Mouse (Mus musculus): ENCODE data around the gene Zfp628. TPM values are rescaled to one million over a fixed set of nuclear protein-coding genes. Genes with fewer than 3 reads are reported as not detected.
A peak's percentile ranks its signal among the peaks of the same experiment; 100 is the strongest.

The Zfp628 gene
- total RNA-seq, 2 experiments from 2014 or later = 12.7 to 13.2 TPM

DNA sequence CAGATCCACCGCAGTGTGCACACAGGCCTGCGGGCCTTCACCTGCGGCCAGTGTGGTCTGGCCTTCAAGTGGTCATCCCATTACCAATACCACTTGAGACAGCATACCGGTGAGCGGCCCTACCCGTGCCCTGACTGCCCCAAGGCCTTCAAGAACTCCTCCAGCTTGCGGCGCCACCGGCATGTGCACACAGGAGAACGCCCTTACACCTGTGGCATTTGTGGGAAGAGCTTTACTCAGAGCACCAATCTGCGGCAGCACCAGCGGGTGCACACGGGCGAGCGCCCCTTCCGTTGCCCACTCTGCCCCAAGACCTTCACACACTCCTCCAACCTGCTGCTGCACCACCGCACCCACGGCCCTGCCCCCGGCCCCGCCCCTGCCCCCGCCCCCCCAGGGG is 4.1 kb downstream of the Zfp628 start:
- DNase-seq = no peak

DNA sequence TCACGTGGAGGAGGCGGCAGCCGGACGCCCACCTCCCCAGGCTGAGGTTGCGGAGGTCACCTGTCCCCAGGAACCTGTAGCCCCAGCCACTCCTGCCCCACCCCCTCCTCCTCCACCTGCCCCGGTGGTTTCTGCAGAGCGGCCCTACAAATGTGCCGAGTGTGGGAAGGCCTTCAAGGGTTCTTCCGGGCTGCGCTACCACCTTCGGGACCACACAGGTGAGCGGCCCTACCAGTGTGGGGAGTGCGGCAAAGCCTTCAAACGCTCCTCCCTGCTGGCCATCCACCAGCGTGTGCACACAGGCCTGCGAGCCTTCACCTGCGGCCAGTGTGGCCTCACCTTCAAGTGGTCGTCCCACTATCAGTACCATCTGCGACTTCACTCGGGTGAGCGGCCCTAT is 5.0 kb downstream of the Zfp628 start:
- no peak for DNase-seq

DNA sequence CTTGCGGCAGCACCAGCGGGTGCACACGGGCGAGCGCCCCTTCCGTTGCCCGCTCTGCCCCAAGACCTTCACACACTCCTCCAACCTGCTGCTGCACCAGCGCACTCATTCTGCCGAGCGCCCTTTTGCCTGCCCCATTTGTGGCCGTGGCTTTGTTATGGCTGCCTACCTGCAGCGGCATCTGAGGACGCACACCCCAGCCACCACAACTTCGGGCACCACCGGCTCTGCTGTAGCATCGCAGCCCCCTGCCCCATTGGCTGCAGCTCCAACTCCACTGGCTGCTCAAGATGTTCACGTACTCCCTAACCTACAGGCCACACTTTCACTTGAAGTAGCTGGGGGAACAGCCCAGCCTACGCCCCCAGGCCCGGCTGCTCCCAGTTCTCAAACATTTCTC is 5.5 kb downstream of the Zfp628 start:
- no peak for DNase-seq

DNA sequence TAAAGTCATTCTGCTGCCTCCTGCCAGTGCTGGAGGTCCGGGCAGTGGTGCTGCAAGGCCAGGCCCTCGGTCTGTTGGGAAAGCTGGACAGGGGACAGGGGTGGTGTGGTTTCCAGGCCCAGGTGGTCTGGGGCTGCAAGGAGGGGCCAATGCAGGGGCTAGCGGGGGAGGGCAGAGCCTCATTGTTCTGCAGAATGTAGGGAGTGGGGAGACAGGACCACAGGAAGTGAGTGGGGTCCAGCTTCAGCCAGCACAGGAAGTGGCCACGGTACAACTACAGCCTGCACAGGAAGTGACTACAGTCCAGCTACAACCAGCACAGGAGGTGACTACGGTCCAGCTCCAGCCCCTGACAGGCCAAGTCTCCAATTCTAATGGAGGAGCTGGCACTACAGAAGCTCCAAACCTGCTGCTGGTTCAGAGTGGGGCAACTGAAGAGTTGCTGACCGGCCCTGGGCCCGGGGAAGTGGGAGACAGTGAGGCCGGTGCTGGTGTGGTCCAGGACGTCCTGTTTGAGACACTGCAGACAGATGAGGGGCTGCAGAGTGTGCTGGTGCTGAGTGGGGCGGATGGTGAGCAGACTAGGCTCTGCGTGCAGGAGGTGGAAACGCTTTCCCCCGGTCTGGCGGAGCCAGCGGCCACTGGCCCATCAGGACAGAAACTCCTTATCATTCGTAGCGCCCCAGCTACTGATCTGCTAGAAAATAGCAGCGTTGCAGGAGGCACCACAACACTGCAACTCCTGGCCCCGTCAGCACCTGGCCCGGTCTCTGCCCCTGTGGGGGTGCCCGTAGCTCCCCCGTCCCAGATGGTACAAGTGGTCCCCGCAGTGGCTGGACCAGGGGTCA is 6.2 kb downstream of the Zfp628 start:
- no peak for DNase-seq

DNA sequence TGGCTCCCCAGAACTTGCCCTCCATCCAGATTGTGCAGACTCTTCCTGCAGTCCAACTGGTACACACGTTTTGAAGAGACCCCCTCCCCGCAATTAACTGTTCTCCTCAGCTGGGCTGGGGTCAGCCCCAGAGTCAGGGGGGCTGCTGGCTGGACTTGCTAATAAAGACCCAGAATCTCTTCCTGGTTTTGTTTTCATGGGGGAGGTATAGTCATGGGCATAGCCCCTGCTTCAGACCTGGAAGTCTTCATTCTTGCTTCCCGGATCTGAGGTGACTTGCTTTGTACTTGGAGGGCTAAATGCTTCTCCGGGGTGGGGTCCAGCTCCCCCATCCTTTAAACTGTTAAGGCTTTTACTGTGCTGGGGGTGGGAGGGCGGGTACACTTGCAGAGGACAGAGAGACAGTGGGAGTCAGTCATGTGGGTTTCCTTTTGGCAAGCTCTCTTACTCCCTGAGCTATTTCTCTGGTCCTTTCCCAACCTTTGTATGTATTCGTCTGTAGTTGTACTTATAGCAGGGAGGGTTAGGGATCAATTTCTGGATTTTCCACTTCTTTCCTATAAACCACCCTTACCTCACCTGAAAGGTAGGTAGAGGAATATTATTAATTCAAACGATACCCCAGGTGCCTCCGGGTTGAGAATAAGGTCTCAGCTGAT is 6.9 kb downstream of the Zfp628 start, which contains the start of gene Nat14:
Gene Nat14, plus strand, starts transcription at position 205 of the 659 bp plus-strand sequence.
- DNase-seq = no peak

DNA sequence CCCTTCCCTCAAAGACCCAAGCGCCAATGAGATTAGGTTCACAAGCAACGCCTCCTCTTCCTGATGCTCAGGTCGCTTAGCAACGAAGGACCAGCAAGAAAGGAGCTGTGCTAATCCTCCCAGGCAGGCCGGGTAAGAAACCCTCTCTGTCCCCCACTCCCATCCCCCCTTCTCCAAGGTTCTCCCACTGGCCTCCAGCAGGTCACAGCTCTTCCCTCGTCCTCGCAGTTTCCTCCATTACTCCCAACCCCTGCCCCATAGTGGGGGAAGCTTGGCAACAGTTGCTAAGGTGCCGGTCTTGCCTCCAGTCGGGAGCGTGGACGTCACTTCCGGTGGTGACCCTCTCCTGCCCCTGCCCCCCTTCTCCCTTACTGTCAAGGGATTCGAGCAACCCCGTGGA is 7.5 kb downstream of the Zfp628 start:
- DNase-seq = peak; percentile 86 to 89

DNA sequence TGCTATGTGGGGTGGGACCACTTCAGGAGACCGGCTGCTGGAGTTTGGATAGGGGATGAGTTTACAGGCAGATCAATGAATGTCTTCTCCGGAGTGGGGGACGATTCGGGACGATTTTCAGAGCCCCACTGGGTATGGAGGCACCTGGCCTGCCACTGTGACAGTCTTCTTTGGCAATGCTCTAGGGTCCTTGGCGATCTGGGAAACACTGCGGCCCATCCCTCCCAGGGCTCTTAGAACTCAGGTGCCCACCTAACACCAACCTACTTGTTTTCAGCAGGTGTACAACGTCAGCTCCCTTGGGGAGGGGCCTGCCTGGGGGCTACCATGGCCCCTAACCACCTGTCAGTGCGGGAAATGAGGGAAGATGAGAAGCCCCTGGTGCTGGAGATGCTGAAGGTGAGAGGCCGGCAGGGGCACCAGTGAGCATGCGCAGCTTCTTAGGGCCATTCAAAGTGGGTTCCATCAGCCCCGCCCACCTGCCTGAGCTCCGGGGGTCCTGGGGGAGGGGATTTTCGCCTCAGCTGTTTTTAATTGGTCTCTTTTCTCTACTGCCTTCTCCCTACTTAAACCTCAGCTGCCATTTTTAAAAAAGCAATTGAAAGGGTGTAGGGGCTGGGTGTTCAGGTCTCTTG is 8.0 kb downstream of the Zfp628 start:
- peak; percentile 78 to 80 for DNase-seq

DNA sequence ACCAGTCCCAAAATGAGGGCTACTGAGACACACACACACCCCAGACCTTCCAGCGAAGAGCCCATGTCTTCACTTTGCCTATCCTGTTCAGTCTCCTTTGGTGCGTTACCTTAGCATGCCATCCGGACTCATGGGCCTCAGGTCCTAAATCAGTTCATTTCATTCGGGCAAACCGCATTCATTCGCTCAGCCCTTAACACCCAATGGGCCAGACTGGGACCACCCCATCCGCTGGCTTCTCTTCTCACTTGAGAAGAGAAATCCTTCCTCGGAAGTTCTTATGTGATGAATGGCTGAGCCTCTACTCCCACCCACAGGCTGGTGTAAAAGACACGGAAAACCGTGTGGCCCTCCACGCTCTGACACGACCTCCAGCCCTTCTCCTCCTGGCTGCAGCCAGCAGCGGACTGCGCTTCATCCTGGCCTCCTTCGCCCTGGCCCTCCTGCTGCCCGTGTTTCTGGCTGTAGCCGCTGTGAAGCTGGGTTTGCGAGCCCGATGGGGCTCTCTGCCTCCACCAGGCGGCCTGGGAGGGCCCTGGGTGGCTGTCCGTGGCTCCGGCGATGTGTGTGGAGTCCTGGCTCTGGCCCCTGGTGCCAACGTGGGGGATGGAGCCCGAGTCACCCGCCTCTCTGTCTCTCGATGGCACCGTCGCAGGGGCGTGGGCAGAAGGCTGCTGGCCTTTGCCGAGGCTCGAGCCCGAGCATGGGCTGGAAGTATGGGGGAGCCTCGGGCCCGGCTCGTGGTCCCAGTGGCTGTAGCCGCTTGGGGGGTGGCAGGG is 8.8 kb downstream of the Zfp628 start:
- peak; percentile 65 to 66 for DNase-seq

DNA sequence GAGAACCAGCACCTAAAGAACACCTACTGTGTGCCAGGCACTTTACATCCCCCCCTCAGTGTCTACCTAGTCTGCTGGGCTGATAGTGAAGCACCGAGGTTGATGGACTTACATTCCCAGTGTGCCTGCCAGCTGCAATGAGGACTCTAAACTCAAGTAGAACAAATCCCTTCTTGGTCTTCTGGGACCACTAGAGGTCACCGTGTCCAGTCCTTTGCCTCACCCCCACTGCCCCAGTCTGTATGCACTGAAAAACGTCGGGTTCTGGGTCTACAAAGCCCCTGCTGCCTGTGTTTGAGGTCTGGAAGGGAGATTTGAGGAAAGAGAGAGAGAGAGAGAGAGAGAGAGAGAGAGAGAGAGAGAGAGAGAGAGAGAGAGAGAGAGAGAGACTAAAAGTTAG is 9.5 kb downstream of the Zfp628 start:
- no peak for DNase-seq

DNA sequence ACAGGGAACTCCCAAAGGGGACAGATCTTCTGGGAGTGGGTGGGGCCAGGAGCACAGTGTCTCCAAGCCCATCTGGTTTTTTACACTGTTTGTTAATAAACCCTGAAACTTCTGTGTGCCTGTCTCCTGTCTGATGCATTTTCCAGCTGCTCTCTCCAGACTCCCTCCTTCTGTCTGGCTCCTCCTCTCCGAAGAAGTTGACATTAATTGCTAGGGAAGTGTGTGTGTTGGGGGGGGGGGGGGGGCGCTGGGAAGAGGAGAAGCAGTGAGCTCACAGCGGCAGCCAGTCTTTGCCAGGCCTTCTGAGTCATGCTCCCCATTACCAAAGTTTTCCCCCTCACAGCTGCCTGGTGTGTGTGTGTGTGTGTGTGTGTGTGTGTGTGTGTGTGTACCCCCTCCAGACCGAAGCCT is 9.9 kb downstream of the Zfp628 start:
- DNase-seq = no peak

DNA sequence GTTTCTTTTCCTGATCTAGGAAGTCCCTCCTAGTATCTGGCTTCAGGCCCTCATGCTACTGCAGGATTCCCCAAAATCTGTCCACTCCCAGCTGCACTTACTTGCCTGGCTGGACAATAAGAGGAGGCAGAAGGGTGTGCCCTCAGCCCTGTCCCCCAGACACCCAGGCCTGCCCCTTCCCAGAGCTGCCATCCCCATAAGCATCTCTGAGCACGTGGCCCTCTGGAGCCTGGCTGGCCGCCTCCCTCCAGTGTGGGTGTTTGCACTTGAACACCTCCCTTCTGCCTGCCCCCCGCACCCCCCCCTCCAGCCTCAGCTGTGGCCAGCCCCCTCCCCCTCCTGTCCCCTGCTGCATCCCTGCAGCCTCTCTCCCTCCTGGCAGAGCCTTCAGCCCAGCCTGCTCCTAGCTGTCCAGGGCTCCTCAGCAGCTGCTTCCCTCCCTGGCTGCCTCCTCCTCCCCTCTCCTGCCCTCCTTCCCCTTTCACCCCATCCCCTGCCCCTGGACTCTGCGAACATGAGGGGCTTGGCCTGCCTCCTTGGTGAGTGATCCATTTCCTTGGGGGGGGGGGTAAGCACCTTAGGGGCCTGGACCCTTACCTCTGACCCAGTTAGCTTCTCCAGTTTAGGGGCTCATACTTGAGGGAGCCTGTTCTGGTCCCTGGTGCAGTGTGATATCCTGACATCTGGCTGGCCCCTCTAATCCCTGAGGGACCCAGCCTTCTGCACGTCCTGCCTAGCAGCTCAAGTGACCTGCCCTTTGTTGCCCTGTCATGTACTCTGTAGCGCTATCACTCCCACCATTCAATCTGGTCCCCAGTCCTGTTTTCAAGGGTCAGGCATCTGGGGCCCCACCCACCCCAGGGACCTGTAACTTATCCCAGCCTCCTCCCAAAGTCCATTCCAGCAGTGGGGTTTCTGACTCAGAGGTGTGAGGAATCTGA is 10.7 kb downstream of the Zfp628 start, which contains the start of gene Ssc5d:
Gene Ssc5d, plus strand, starts transcription at position 345 of the 941 bp plus-strand sequence.
- DNase-seq = no peak

DNA sequence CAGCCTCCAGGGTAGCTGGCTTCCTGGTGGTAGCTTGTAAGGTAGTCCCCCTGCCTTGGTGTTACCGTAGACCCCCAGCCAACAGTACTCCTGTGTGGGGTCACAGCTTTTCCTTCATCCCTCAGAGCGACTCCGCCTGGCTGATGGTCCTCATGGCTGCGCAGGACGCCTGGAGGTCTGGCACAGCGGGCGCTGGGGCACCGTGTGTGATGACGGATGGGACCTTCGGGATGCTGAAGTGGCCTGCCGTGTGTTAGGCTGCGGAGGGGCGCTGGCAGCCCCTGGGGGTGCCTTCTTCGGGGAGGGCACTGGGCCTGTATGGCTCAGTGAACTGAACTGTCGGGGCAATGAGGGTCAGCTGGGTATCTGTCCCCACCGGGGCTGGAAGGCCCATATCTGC is 11.8 kb downstream of the Zfp628 start:
- DNase-seq = no peak

DNA sequence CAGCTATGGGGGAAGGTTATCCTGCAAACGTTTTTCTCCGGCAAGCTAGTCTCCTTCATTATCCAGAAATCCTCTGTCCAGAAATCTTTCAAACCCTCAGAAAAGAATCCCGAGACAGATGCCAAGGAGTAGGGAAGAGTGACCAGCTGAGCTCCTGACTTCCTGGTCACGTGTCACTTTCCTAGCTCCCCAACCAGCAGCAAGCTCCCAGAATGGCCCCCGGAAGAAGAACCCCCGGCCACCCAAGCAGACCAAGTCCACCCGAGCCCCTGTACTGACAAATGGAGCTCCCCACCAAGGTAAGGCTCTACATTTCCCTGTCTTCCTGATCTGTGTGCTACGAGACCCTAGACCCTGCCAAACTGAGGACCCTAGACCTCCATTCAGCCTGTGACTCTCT is 12.7 kb downstream of the Zfp628 start:
- DNase-seq = no peak

DNA sequence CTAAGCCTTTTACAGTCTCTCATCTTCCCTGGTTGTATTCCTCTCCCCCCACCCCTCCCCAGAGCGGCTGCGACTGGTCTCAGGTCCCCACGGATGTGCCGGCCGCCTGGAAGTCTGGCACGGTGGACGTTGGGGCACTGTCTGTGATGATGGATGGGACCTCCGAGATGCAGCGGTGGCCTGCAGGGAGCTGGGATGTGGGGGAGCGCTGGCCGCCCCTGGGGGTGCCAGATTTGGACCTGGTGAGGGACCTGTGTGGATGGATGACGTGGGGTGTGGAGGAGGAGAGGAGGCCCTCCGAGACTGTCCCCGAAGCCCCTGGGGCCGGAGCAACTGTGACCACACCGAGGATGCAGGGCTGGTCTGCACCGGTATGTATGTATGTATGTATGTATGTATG is 13.3 kb downstream of the Zfp628 start:
- DNase-seq = no peak

DNA sequence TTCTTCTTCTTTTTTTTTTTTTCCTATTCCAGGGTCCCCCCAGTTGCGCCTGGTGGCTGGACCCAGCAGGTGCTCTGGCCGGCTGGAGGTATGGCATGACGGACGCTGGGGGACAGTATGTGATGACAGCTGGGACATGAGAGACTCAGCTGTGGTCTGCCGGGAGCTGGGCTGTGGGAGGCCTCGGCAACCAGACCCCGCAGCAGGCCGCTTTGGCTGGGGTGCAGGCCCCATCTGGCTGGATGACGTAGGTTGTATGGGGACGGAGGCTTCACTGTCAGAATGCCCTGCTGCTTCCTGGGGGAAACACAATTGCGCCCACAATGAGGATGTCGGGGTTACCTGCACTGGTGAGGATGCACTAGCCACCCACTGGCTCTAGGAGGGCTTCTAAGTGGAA is 18.1 kb downstream of the Zfp628 start:
- no peak for DNase-seq

DNA sequence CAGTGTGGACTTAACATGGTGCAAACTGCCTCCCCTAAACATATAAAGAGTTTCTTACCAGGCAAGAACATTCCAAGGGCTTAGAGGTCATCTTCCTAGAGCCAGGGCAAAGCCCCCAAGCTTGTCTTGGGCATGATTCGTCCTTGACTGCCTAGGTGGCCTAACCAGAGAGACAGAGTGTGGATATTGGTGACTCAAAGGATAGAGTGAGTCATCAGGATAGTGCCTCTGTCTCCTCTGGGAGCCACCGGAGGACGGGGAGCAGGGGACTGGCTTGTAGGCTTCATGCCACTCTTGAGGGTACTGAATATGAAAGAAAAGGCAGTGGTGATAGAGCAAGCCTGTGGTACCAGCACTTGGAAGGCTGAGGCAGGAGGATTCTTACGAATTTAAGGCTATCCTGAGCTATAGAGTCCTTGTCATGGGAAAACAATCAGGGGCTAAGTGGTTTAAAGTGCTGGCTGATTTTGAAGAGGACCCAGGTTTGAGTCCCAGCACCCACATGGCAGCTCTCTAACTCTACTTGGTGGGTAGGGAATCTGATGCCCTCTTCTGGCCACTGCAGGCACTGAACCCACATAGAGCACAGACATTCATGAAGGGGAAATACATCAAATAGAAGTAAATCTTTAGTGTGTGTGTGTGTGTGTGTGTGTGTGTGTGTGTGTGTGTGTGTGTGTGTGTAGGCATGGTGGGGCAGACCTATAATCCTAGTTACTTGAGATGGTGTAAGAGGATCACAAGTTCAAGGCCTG is 19.3 kb downstream of the Zfp628 start:
- no peak for DNase-seq

DNA sequence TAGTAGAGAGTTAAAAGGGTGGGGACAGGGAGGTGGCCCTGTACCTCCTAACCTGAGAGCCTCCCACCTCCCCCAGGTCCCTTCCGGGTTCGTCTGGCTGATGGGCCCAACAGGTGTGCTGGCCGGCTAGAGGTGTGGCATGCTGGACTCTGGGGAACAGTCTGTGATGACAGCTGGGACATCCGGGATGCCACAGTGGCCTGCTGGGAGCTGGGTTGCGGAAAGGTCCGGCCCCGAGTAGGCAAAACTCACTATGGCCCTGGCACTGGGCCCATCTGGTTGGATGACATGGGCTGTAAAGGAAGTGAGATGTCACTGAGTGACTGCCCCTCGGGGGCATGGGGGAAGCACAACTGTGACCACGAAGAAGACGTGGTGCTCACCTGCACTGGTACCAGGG is 21.8 kb downstream of the Zfp628 start:
- DNase-seq = no peak

DNA sequence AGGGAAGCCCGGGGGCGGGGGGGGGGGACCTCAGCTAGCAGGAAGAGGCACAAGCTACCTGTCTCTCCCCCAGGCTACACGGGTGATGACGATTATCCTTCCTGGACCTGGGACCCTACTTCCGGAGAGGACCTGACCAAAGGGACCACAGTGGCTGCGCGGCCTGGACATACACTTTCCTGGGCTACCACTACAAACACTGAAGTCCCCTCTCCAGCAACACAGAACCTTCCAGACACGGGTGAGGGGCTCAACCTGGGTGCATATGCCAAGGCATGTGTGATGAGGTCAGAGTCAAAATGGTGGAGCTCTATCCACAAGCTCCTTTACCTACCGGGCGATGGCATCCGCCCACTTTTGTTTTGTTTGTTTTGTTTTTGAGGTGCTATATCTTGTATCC is 22.4 kb downstream of the Zfp628 start:
- no peak for DNase-seq

DNA sequence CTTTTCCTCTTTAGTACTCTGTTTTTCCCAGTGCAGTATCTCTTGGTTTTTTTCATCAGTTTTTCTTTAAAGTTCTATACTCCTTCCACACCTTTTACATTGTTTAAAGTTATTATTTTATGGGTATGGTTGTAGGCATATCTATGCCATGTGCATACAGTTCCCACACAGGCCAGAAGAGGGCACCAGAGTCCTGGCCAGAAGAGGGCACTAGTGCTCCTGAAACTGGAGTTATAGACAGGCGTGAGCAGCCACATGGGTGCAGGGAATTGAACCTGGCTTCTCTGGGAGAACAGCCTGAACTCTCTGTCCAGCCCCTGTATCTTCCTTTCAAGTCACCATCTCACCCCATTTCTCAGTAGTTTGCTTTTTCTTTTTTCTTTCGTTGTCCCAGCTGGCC is 23.4 kb downstream of the Zfp628 start:
- no peak for DNase-seq

DNA sequence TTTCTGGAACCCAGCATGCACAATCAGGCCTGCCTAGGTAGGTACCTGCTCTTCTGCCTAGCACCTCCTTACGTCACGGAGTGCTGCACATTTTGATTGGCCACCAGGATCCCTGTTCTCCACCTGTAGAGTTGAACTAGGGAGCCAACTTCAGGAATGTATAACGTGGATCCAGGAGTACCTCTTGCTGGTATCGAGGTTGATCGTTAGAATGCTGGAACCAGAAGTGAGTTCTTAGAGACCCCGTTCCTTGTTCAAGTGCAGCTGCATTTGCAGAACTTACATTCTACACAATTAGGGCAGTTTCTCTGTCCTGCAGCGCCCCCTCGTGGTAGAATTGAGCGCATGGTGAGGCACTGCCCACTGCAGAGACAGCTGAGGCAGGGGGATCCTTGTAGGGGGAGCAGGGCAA is 25.1 kb downstream of the Zfp628 start:
- peak; percentile 71 to 73 for DNase-seq

DNA sequence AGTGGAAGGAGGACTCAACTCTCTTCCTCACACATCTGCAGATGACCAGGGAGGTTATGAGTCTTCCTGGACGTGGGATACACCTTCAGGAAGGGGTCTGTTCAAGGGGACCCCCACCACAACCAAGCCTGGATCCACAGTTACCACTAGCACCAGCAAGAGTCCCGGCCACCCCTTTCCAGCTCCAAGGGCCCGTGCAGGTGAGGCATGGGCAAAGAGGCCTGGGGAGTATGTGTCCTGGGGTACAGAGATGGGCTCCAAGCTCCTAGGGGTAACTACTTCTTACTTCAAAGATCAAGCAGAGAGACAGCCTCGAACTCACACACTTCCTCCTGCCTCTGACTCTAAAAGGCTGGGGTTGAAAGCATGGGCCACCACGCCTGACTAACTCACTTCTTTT is 27.7 kb downstream of the Zfp628 start:
- no peak for DNase-seq
